Mouse (Mus musculus): Measurements from ENCODE around the gene Setd1b. TPM values are rescaled to one million over a fixed set of nuclear protein-coding genes. Genes with fewer than 3 reads are reported as not detected.

The Setd1b gene
- total RNA-seq, 4 experiments from 2014 or later = 33.1 to 37.9 (median 35.0) TPM

GRCm38 (mm10) chr5:123159446-123159845 is 17.5 kb downstream of the Setd1b start:
- DNase-seq (ENCODE audit: low spot score in 2 of 2) = no peak

GRCm38 (mm10) chr5:123159866-123160265 is 17.9 kb downstream of the Setd1b start:
- DNase-seq (ENCODE audit: low spot score in 2 of 2) = no peak

GRCm38 (mm10) chr5:123160341-123160740 is 18.3 kb downstream of the Setd1b start:
- no peak for DNase-seq (ENCODE audit: low spot score in 2 of 2)

- DNase-seq (ENCODE audit: low spot score in 2 of 2) = no peak
Observed at GRCm38 (mm10) chr5:123162942-123163341, 20.9 kb downstream of the Setd1b start.

DNA sequence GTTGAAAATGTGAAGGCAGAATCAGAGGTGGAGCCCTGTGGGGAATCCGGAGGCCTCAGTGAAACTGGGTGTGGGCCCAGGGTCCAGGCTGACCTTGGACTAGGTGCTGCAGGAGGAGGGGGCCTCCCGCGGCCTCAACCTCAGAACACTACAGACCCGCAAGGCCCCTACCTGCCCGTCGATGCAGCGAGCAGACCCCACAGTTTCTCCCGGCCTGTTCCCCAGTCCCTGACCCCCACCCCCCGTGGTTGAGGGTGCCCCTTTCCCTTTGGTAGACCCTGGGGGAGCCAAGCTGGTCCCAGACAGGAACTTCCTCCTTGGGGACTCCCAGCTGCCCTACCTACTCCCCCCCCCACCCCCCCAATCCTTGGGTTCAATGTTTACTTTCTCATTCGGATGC is 24.4 kb downstream of the Setd1b start:
- no peak for DNase-seq (ENCODE audit: low spot score in 2 of 2)

GRCm38 (mm10) chr5:123167591-123167990 is 25.6 kb downstream of the Setd1b start:
- DNase-seq (ENCODE audit: low spot score in 2 of 2) = no peak

GRCm38 (mm10) chr5:123169284-123169683 is 27.3 kb downstream of the Setd1b start, which contains the start of gene Psmd9:
Psmd9 (plus strand) TSS chr5:123169413.
- no peak for DNase-seq (ENCODE audit: low spot score in 2 of 2)

GRCm38 (mm10) chr5:123170365-123170764 is 28.4 kb downstream of the Setd1b start:
- DNase-seq (ENCODE audit: low spot score in 2 of 2) = no peak

DNA sequence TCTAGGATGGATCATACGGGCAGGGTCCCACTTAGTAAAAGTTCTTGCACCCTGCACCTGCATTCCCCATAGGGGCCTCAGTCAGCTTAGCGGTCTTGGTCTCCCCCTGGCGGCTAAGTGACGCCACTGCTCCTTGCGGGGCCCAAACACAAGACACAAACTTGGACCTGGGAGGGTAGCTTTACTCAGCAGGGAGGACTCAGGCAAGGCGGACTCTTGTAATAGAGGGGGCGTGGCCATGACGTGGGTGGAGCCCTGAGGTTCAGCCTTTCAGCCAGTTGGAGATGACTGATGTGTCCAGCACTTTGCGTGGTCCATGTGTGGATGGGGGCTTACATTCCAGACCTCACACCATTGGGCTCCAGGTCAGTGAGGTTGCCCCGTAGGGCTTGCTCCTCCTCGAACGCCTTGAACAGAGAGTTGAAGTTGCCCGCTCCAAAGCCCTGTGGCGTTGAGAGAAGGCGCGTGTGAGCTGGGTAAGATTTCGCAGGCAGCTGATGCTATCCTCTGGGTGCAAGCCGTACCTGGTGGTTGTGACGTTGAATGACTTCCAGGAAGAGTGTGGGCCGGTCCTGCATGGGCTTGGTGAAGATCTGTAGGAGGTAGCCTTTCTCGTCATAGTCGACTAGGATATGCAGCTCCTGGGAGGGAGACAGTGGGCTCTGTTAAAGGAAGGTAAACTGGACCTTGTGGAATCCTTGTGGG is 29.8 kb downstream of the Setd1b start:
- peak; percentile 61 to 74 for DNase-seq (ENCODE audit: low spot score in 2 of 2)

DNA sequence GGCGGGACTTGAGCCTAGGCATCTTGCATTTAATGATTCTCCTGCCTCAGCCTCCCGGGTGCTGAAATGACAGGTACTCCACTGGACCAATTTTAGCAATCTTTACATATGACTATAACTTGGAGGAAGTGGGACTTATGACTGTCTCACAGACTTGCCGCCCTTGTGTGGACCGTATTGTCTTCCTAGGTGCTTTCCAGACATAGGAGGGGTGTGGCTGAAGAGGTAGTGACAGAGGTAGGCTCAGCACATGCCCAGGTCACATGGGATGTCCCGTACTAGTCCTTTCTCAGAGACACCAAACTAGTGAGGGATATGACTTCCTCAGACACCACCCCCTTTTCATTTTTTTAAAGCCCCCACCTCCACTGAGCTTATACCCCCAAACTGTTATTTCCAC is 36.8 kb downstream of the Setd1b start:
- no peak for DNase-seq (ENCODE audit: low spot score in 2 of 2)

DNA sequence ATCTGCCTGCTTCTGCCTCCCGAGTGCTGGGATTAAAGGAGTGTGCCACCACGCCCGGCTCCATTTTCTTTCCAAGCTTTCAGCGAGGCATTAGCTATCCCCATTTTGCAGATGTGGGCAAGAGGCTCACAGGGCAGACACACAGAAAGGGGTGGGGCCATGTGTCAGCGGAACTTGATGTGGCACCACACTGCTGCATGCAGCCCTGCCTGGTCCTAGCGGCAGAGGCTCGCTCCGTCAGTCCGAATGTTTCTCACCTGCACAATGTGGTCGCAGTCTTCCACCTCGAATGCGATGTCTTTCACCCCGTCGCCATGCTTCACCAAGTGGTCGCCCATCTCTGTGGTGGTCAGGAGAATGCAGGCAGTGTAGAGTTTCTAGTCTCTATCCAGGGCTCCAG is 38.4 kb downstream of the Setd1b start:
- no peak for DNase-seq (ENCODE audit: low spot score in 2 of 2)

GRCm38 (mm10) chr5:123181536-123181935 is 39.5 kb downstream of the Setd1b start:
- no peak for DNase-seq (ENCODE audit: low spot score in 2 of 2)

DNA sequence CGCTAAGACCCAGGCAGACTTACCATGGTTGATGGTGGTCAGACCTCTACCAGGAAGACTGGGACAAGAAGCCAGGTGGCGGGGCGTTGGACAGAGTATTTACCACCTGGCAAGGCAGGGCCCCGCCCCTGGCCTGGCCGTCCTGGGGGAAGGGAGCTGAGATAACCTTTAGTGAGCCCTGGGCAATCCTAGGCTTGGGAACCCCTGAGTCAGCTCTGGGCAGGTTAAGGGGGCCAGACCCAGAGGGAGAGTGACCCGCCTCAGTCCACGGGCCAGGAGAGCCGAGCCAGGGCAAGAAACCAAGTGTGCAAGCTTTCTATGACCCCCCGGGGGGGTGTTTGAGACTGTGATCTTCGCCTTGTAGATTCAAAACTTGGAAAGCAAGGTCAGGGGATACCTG is 40.7 kb downstream of the Setd1b start, which contains the start of gene Hpd:
Hpd (minus strand) TSS at position 77 of the 400 bp plus-strand sequence.
- no peak for DNase-seq (ENCODE audit: low spot score in 2 of 2)

GRCm38 (mm10) chr5:123185966-123186365 is 44.0 kb downstream of the Setd1b start:
- no peak for DNase-seq (ENCODE audit: low spot score in 2 of 2)

GRCm38 (mm10) chr5:123187306-123187705 is 45.3 kb downstream of the Setd1b start:
- DNase-seq (ENCODE audit: low spot score in 2 of 2) = no peak

GRCm38 (mm10) chr5:123190912-123191311 is 48.9 kb downstream of the Setd1b start:
- DNase-seq (ENCODE audit: low spot score in 2 of 2) = no peak

- DNase-seq (ENCODE audit: low spot score in 2 of 2) = no peak
Observed at GRCm38 (mm10) chr5:123191427-123191826, 49.4 kb downstream of the Setd1b start.

- DNase-seq (ENCODE audit: low spot score in 2 of 2) = no peak
Observed at GRCm38 (mm10) chr5:123192606-123193150, 50.7 kb downstream of the Setd1b start.

- no peak for DNase-seq (ENCODE audit: low spot score in 2 of 2)
Observed at GRCm38 (mm10) chr5:123193436-123193835, 51.4 kb downstream of the Setd1b start.

DNA sequence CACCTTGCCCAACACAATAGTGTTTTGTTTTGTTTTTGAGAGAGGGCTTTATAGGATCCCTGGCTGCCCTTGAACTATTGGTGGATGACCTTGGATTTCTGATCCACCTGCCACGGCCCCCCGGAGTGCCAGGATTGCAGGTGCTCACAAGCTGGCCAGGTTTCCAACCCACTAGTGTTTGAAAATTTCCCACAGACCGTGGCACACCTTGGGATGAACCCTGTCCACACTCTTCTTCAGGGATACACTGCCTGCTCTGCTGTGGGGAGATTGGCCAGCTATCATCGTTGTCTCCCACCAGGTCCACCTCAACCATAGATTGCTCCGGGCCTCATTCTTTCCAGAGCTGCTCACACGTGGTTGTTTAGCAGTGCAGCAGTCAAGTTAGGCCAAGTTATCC is 52.9 kb downstream of the Setd1b start:
- DNase-seq (ENCODE audit: low spot score in 2 of 2) = no peak

GRCm38 (mm10) chr5:123195500-123196000 is 53.6 kb downstream of the Setd1b start:
- DNase-seq (ENCODE audit: low spot score in 2 of 2) = no peak

DNA sequence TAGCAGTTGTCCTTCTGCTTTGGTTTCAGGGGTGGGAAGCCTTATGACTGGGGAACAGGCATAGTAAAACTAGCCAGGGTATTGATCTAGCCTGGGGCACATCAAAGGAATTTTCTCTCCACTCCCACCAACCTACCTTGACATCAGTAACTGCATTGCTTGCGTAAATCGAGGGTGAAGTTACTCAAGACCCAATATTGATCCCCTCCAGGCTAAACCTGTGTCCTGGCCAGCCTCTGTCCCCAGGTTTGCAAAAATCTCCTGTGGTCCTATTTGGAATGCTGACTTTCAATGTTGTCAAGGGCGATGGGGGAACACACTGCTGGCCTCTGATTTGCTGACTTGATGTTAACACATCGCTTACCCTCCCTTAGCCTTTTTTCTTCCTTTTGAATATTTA is 54.8 kb downstream of the Setd1b start:
- no peak for DNase-seq (ENCODE audit: low spot score in 2 of 2)

GRCm38 (mm10) chr5:123198523-123198922 is 56.5 kb downstream of the Setd1b start:
- DNase-seq (ENCODE audit: low spot score in 2 of 2) = no peak
